Mouse (Mus musculus): ENCODE measurements around the gene Calm3. TPM values are rescaled to one million over a fixed set of nuclear protein-coding genes. Genes with fewer than 3 reads are reported as not detected.
A peak's percentile ranks its signal among the peaks of the same experiment; 100 is the strongest.
"Not testable (repeated sequence)": the region's sequence is repeated elsewhere in the genome, so short reads cannot be mapped to it uniquely, and the experiment has no call there.

The Calm3 gene
- polyA plus RNA-seq (2017; shearing (Covaris generic)), result 100 to 1,000 TPM in 1 of 2 experiments, 10 to 100 TPM in 1; 48.5 to 103 TPM

DNA sequence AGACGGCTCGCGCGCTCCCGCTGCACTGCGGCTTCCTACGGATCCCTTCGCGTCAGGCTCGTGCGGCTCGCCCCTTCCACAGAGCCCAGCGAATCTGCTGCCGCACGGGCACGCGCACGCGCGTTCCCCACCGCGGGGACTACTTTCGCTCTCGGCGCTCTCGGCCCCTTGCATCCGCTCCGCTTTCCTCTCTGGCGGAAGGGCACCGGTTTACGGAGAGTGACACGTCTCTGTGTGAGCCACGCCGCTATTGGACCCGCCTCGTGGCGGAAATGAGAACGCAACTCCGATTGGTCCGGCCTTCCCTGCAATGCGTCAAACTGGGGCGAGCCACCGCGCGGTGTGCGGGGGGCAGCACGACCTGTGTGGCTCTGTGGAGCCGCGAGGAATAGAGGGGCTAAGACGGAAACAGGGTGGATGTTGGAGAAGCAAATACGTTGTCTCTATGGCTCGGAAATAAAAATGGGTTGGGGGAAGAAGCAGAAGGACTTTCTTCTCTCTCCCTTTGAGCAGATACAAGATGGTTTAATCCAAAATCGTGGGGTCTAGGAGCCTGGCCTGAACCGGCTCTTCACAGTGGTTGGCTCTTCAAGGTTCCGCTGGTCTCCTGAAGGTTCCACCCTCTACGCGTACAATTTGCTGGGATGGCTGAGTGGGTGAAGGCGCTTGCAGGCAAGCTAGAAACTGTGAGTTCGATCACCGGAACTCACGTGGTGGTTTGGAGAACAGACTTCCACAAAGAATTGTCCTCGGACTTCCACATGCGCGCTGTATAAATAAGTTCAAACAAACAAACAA, at the start of gene Calm3:
Gene Calm3, minus strand, starts transcription at position 78 of the 798 bp plus-strand sequence.
- peak; percentile 85 for ATAC-seq

DNA sequence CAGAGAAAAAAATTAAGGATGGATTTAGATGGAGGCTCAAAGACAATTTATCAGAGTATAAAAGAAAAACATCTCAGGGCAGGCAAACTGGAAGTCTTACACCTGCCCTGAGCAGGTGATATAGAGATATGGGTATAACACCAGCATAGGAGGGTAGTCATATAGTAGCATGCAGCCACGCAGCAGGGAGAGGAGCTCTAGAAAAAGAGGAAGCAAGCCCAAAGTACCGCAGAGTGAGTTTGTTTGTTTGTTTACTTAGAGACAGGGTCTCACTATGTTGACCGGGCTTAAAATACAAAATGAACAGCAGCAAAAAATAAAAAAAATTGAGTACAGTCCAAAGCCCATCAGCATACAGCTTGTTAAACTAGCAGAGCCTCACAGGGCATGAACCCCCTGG, 47.2 kb upstream of the Calm3 start:
- ATAC-seq, result no peak

DNA sequence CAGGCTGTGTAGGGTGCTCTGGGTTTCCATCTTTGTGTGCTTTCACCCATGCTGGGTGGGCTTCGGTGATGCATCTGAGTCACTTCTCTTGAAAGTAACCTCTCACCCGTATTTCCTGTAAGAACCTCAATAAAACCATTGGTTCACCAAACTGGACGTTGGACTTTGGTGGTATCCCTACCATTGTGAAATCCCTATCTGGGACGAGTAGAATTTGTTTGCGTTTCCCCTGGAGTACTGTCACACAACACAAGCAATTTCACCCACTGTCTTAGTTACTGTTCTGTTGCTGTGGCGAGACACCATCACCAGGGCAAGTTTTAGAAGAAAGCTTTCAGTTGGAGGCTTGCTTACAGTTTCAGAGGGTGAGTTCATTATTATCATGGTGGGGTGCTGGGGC, 44.5 kb upstream of the Calm3 start:
- no peak for ATAC-seq

DNA sequence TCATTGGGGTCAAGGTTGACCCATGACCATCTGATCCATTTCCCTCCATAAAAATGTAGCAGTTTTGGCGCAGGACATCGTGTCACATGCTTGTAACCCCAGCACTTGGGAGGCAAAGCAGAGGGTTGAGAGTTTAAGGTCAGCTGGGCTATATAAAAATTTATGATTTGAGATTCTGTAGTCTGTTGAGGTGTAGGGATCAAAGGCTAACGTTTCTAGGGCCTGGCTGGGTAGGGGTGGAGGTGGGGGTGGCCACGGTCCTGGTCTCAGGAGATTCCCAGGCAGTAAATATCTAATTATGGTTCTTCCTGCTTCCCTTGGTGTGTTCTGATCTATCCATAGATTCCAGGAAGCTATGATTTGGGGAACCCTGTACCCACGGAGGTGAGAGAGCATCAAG, 37.8 kb upstream of the Calm3 start:
- ATAC-seq, result no peak

DNA sequence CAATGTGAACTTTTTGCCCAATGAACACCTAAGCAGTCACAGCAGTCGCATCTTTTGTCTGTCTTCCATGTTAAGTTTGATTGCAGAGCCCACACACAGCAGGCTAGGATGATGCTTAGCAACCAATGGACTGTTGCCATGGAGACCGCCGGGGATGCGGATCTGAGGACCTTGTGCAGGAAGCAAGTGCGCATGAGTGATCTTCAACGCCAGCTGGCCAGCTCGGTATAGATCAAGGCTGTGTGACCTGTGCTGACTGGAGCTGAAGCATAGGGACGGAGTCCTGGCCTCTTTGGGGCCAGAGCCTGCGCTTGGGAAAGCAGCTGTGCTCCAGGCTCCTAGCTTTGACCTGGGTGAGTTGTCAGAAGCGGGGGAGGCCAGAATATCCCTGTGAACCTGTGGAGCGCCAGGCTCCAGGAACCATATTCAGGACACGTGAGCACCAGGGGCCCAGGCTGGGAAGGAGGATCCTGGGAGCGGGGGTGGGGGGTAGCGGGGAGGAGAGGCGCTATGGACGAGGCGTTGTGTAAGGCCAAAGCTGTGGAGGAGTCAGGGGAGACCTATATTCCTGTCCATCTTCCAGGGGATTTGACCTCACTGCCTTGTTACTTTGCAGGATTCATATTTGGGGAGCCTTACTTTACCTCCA, 35.7 kb upstream of the Calm3 start, which contains the start of gene Pnmal1:
Gene Pnmal1, plus strand, starts transcription at position 141 of the 649 bp plus-strand sequence.
- no peak for ATAC-seq

DNA sequence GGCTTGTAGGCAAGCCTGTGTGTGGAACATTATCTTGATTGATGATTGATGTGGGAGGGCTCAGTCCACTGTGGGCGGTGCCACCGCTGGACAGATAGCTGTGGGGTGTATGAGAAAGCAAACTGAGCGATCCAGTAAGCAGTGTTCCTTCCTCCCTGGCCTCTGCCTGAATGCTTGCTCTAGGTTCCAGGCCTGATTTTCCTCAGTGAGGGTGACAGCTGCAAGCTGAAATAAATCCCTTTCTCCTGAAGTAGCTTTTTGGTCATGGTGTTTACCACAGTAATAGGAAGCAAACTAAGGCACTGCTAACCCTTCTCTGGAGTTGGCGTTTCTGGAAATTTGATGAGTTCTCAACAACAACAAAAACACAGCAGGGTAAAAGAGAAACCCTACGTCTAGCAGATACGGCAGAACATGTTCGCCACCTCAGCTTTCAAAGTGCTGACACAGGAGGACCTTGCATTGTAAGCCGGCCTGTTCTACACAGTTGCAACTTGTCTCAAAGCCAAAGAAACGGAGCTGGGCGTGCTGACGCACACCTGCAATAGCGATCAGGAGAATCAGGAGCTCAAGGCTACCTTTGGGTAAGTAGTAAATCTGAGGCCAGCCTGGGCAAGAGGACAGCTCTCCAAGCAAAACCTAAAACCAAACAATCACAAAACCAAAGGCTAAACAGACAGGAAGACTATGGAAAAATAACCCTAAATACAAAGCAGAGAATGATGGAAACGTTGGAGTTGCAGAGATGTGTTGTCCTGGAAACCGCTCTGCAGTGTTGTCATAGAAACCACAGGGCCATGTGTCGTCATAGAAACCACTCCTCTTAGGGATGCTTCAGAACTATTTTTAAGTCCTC, 32.7 kb upstream of the Calm3 start:
- ATAC-seq, result no peak

DNA sequence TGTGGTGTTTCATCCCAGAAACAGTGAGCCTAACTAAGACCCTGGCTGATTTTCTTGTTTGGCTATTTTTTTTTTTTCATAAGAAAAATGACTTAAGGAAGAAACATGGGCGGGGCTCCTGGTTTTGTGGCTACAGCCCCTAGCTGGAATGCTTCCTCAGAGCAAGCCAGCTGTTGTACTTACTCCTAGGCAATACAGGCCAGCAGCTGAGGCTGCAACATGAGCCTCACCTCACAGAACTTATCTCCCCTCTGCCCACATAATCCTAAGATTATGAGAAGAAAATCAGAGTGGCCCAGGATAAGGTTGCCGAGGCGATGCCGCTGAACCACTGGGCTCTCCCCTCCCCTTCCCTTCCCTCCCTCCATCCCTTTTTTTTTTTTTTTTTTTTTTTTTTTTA, 31.8 kb upstream of the Calm3 start:
- no peak for ATAC-seq

DNA sequence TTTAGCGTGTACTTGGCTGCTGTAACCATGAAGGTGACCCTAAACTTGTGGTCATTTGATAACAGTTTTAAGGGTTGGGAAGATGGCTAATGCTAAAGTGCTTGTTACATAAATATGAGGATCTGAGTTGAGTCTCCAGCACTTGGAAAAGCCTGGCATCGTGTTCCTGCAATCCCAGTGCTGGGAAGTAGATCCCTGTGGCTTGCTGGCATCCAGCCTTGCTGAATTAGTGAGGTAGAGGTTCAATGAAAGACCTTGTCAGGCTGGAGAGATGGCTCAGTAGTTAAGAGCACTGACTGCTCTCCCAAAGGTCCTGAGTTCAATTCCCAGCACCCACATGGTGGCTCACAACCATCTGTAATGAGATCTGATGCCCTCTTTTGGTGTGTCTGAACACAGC, 29.9 kb upstream of the Calm3 start:
- not testable (repeated sequence) for ATAC-seq

DNA sequence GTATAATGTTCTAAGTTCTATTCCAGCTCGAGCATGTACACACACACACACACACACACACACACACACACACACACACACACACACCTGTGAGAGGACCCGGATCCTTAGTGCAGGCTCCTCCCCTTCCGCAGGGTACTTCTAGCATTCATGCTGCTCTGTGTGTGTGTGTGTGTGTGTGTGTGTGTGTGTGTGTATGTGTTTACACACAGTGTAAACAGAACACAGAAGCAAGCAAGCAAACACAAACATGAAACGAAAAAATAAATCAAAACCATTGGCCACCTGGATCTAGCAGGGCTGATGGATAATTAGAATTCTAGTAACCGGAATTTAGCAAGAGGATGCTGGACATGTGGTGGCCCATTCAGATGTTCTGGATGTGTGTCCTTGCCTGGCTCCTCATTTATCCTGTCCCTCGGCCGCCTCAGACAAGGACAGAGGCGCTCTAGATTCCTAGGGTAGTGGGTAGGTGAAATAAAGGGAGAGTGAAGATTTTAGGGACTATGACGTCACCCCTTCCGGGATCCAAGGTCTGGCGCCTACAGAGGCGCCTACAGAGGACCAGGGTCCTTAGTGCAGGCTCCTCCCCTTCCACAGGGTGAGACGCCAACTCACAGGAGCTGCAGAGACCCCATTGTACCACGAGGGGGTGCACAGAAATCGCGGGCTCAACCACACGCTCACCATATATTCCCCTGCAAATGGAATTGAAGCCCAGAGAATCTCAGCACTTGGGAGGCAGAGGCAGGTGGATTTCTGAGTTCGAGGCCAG, 27.1 kb upstream of the Calm3 start:
- peak; percentile 91 for ATAC-seq

DNA sequence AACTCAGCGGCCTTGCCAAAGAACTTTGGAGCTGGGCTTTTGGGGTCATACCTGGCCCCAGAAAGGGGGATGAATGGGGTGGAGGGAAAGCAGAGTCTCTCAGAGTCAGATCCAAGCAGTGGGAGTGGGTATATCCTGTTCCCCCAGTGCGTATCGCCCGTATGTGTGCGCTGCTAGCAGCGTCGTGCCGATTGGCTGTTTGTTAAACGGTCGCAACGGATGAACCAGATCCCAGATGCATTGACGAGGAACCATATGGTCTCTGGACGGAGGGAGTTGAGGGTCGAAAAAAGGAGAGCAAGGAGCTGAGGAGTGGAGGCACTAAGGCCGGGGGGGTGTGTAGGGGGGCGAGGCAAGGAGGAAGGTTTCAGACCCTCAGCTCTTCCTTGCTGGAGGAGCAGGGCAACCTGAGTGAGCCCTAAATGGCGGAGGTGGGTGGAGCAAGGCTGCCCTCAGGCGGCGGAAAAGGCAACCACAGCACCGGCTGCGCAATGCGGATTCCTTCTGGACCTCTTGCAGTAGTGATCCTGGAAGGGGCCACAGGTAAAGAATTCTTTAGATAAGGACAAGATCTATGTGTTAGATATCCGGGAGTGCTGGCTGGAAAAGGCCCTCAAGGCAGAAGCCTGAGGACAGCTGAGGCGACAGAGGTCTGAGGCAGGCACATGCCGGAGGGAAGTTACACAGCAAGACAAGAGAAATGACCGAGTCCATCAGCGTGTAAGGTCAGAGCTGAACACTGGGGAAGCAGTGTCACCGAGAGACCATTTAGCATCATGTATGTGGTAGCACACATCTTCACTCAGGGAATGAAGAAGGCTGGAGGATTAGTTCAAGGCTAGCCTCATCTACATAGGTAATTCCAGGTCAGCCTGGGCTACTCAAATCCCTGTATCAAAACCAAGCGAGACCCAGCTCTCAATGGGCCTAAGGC, 26.3 kb upstream of the Calm3 start:
- peak; percentile 79 for ATAC-seq

DNA sequence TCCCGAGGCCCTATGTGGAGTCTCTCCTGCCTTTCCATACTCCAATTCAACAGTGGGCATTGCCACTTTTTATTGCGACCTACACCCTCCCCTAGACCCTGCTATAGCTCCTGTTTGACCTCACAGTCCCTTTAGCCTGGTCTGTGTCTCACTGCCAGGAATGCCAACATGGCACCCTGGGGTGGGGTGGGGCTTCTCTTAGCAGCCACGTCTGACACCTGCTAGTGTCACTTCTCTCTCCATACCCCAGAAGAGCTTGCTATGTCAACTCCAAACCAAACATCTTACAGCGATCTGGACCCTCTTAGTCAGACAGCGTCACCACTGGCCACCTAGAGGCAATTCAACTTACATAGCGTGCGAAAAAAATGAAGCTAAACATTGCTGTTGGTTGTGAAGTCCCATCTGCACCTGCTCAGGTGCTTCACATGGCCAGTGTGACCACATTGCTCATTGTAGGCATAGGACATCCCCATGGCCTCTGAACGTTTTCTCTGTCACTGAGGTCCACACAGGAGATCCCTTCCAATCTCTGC, 25.1 kb upstream of the Calm3 start:
- ATAC-seq, result no peak

DNA sequence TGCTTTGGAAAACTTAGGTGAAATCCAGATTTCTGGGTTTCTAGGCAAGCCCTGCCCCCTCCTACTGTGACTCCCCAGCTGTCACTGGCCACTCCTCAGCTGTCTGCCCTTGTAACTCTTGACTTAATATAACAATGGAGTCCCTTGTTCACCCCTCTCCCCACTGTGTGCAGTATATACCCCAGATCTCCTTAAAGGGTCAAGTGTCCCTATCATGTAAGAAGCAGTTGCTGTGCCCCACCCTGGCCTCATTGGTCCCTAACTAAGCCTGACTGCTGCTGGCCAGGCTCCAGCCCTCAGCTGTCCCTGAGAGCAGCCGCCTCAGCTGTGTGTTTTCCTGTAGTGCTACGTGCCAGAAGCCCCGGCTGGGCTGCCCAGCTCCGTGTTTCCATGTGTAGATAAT, 24.0 kb upstream of the Calm3 start:
- no peak for ATAC-seq

DNA sequence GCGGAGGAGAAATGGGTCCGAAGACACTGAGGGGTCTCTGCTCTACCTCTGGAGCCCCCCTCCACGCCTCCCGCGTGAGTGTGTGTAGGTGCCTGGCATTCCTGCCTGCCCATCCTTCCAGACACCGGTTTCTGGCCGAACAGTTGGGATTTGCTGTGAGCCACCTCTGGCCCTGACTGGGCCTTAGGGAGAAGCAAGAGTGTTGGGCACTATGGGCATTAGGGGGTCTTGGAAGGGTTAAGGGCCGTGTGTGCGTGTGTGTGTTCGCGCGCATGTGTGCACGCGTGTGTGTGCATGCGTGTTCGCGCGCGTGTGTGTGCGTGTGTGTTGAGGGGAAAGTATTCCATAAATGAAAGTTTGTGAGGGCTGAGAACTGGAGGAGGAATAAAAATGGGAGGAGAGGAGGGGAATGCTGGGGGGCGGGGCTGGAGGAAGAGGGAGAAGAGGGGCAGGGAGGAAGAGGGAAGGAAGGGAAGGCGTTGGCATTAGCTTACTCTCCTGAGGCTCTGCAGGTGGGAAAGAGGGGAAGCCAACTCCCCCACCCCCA, 23.5 kb upstream of the Calm3 start:
- no peak for ATAC-seq

DNA sequence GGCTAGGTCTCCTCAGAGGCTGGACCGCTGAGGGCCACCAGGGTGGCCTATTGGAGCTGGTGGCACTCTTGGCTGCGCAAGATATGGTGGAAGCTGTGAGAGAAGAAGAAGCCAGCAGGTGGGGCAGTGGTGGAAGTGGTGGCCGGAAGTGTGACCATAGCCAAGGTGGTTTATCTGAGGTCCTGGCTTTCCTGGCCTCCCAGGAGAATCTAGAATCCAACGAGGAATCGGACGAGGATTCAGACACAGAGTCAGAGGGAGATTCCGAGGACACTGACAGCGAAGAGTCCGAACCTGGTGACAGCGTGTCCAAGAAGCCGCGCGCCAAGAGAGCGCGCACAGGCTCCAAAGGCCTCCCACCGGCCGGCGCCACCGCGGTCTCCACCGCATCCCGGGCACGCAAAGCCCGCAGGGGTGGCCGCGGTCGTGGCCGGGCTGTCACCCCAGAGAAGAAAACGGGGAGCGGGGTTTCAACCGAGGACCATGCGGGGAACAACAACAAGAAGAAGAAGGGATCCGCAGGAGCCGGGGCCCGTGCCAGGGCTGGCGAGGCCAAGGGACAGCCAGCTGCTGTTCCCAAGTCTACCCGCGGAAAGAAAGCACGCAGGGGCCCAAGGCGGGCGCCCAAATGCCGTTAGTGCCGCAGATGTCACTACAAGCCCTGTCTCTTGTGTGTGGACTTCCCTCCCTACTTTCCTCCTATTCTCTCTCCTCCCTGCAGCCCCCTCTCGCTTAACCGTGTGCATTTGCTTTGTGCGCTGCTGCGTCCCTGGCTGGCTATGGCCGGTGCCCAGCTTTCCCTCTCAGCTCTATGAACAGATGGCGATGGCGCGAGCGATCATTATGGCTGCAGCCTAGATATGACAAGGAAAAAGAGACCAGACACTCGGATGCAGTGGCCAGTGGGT, 22.8 kb upstream of the Calm3 start:
- no peak for ATAC-seq

DNA sequence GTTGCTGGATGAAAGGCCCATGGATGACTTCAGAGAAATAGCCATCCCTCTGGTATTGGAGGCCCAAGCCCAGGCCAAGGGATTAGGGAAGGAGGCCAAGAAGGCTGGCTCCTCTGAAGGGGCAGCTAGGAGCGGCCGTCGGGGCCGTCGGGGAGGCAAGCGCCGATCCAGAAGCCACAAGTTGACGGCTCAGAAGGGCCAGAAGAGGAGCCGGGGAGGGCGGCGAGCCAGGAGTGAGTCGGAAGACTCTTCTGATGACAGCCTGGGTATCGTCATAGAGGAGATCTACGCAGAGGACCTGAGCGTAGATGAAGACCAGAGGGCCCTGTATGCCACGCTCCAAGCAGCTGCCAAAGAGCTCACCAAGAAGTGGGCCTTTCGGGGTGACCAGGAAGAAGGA, 21.5 kb upstream of the Calm3 start:
- ATAC-seq, result no peak

DNA sequence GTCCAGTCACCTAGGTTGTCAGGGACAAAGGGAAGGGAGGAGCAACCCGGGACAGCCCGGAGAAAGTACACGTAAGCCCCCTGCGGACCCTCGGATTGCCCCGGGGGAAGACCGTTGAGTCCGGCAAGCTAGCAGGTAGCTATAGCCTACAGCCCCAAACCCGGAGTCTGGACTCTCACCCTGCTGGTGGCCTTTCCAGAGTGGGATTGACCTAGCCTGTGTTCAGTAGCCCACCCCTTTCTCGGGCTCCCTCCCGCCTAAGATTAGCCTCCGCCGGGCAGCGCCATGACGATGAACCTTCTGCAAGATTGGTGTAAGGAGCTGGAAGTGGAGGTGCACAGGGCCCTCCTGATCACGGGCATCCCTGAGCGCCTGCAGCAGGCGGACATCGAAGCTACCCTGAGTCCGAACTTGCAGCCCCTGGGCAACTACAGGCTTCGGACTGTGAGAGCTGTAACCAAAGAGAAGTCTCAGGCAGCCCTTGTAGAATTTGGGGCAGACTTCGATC, 20.9 kb upstream of the Calm3 start:
- ATAC-seq, result no peak

DNA sequence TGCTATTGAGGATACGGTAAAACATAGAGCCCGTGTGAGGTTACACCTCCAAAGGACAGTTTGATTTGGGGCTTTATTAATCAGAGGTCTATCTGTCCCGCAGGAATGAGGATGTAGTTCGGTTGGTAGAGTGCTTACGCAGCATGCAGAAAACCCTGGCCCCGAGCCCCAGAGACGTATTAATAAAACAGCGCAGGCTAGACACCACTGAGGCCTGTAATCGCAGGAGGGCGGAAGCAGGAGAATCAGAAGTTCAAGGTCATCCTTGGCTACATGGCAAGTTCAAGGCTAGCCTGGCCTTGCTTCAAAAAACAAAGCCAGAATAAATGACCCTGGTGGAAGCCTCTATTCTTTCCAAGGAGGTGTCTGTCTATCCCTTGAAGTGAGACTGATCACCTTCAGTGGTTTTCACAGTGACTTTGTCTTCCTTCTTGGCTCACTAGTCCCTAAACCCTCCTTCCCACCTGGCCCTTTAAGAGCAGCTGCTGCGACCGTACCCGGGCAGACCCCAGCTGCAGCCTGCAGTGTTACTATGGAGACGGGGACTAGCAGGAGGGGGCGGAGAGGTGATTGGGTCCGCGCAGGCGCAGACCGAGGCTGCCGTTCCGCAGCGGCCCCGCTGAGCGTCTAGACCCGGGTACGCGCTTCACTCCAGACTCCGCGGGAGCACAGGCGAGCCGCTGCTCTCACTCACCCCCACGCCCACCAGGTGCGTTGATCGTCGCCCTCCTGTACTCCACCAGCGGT, 20.3 kb upstream of the Calm3 start, which contains the start of gene Pnmal2:
Gene Pnmal2, plus strand, starts transcription at position 622 of the 747 bp plus-strand sequence.
- ATAC-seq, result peak; percentile 69

DNA sequence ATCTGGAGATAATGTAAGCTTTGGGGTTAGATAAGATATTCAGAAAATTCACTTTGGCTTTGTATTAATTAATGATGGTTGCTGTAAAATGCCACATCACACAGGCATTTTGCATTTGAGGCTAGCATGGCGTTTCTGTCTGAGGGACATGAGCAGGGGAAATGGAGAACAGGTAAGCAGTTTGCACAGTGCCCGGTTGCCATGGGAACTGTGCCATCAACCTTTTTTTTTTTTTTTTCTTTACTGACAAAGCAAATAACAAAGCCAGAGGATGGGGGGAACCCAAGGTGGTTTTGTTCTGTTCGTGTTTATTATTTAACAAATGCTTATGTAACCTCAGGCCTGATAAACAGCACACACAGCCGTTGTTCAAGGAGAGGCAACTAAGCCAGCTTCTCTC, 18.9 kb upstream of the Calm3 start:
- ATAC-seq, result no peak
